In the genomic region with DNA sequence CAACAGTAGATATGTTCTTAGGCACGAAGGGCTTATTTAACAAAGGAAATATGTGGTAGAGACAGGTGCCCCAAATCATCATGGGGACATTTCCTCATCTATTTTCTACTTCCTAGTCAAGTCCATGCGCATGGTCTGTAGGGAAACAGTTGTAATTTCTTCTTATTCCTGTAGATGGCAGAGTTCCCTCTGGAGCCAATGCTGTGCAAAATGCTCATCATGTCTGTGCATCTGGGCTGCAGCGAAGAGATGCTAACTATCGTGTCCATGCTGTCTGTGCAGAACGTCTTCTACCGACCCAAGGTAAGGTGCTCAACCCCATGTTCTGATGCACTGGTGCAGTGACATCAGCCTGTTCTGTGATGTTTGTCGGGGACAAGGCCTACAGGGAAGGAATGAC, we compare ENCODE assay signal across 8 mouse cellular contexts. TPM values are rescaled to one million over a fixed set of nuclear protein-coding genes. Genes with fewer than 3 reads are reported as not detected.
A peak's percentile ranks its signal among the peaks of the same experiment; 100 is the strongest.
DNase-seq lines count a peak whose midpoint lies in the region; ATAC-seq lines count a peak whose summit lies in the region.

No protein-coding gene starts in this region.

- no peak overlapping the region for H3K4me3 ChIP-seq in forebrain, embryonic 15.5 days

- no peak overlapping the region for H3K27ac ChIP-seq in forebrain, embryonic 15.5 days (replicated peaks)

- peaks cover 83% of the 10 kb centered on the region for H3K36me3 ChIP-seq in forebrain, embryonic 15.5 days

- peak; percentile 24 to 26 for DNase-seq in cerebellum, adult 18-20 months
- no peak for DNase-seq in cerebellum, adult 11 months
- peak; percentile 52 for DNase-seq in left cerebral cortex, adult 11 months (ENCODE audit: low spot score)
- no peak for DNase-seq in left cerebral cortex, adult 8-10 months (ENCODE audit: low spot score in 2 of 2)
- peak; percentile 86 for DNase-seq in NIH3T3 (ENCODE audit: low read depth)
- peak; percentile 48 to 66 for DNase-seq in heart, postnatal 10 days

- ATAC-seq in neutrophil, adult 5-6 weeks (ENCODE audit: extremely low read depth, insufficient number of reproducible peaks, low FRiP score, poor library complexity, severe bottlenecking): peak; percentile 57; the same call in 1 of the 2 replicates
- ATAC-seq in forebrain, embryonic 15.5 days (replicated peaks): no peak

- 50% methylated on average over 7 of the region's 7 CpGs for WGBS in forebrain, embryonic 15.5 days

- no peak overlapping the region for H3K4me2 ChIP-seq in forebrain, embryonic 15.5 days (replicated peaks)

- H3K4me1 ChIP-seq in forebrain, embryonic 15.5 days: no peaks in the 10 kb centered on the region

- intact Hi-C loops in heart, postnatal 10 days (cut with DNase I): loop anchor here (1.0 to 5.0 kb wide), 2 partner anchors 49 to 147 kb away; no protein-coding TSS in a partner anchor

- no peaks in the 10 kb centered on the region for H3K27me3 ChIP-seq in forebrain, embryonic 15.5 days

- no peak overlapping the region for H3K9ac ChIP-seq in forebrain, embryonic 15.5 days (replicated peaks)

- H3K9me3 ChIP-seq in forebrain, embryonic 15.5 days: no peaks in the 10 kb centered on the region

RNA-seq across cellular contexts. Expression of gene Etv4, which starts 21.4 kb away (rescaled TPM):
- 10 to 100 TPM; 10.2 to 13.5 (median 11.1) TPM for total RNA-seq in left cerebral cortex, adult 8-10 months (2022)
- total RNA-seq in heart, postnatal 10 days (2021): 1 to 10 TPM; 2.1 to 2.7 TPM
- not detected in 2 replicates for total RNA-seq in neutrophil, adult 5-6 weeks (2017)
- polyA plus RNA-seq in forebrain, embryonic 15.5 days (2015; fragmentation: Nextera tagmentation; extraction: Ambion mirVana): 5.7 and 6.1 TPM in 2 replicates

RNA-seq across cellular contexts. Expression of gene Dhx8, which starts 31.0 kb away (rescaled TPM):
- 10 to 100 TPM; 30.7 to 36.4 (median 32.0) TPM for total RNA-seq in left cerebral cortex, adult 8-10 months (2022)
- total RNA-seq in heart, postnatal 10 days (2021): 10 to 100 TPM; 19.0 to 21.0 TPM
- 60.8 and 61.8 TPM in 2 replicates for total RNA-seq in neutrophil, adult 5-6 weeks (2017)
- 39.3 and 40.0 TPM in 2 replicates for polyA plus RNA-seq in forebrain, embryonic 15.5 days (2015; fragmentation: Nextera tagmentation; extraction: Ambion mirVana)

Comparison
In these comparisons a context has a peak if more than half of its experiments do, and no peak if none do; other contexts are left out.
1. DNase-seq: peak in cerebellum, adult 18-20 months (2 of 2), left cerebral cortex, adult 11 months (single experiment), NIH3T3 (single experiment) and heart, postnatal 10 days (2 of 2); none in cerebellum, adult 11 months (single experiment) and left cerebral cortex, adult 8-10 months (0 of 2).